Mouse (Mus musculus) embryonic facial prominence, embryonic 15.5 days (tissue): ENCODE data around the gene Hilpda. TPM values are rescaled to one million over a fixed set of nuclear protein-coding genes. Genes with fewer than 3 reads are reported as not detected.
A peak's percentile ranks its signal among the peaks of the same experiment; 100 is the strongest.

Experiments
- ATAC-seq: fragments of 200-750 bp; cut with Nextera tagmentation; 2 replicates; pipeline ENCODE4 v1.8.0; 2017; ENCODE audit warnings: low read depth, moderate TSS enrichment; ENCODE audit not compliant: insufficient number of reproducible peaks, low FRiP score, low TSS enrichment
- H3K27ac ChIP-seq: fragments of 300-500 bp; sonication (generic); replicated peaks from 2 replicates; pipeline ENCODE4 v1.5.1; 2015; ENCODE audit warnings: mild to moderate bottlenecking, inconsistent platforms
- H3K27me3 ChIP-seq: fragments of 300-500 bp; sonication (generic); 2 replicates; pipeline ENCODE4 v1.6.1; 2015; ENCODE audit warnings: inconsistent platforms
- H3K36me3 ChIP-seq: fragments of 300-500 bp; sonication (generic); 2 replicates; pipeline ENCODE4 v1.6.1; 2015; ENCODE audit warnings: mild to moderate bottlenecking, inconsistent platforms
- H3K4me1 ChIP-seq: fragments of 300-500 bp; sonication (generic); 2 replicates; pipeline ENCODE4 v1.6.1; 2015; ENCODE audit warnings: inconsistent platforms
- H3K4me2 ChIP-seq: fragments of 300-500 bp; sonication (generic); replicated peaks from 2 replicates; pipeline ENCODE4 v1.6.1; 2015; ENCODE audit warnings: mild to moderate bottlenecking, inconsistent platforms
- H3K4me3 ChIP-seq: fragments of 300-500 bp; sonication (generic); replicated peaks from 2 replicates; pipeline ENCODE4 v1.5.1; 2015; ENCODE audit warnings: mild to moderate bottlenecking, inconsistent platforms
- H3K9ac ChIP-seq: fragments of 300-500 bp; sonication (generic); 2 replicates; pipeline ENCODE4 v1.6.1; 2015; ENCODE audit warnings: inconsistent platforms
- H3K9me3 ChIP-seq: fragments of 300-500 bp; sonication (generic); replicated peaks from 2 replicates; pipeline ENCODE4 v1.6.1; 2016; ENCODE audit warnings: inconsistent platforms
- WGBS: fragments of 180-500 bp; shearing (Covaris S2); methylation state at CpG from one replicate; pipeline ENCODE4 v1.1.7; 2015; 5-methylcytosine and 5-hydroxymethylcytosine counted together
- polyA plus RNA-seq: library from polyadenylated mRNA; unstranded; fragments of >200 nt; fragmentation: Nextera tagmentation; extraction: Ambion mirVana; gene quantifications from 2 replicates; pipeline ENCODE4 v1.2.1, GENCODE M21; 2015

Hilpda gene
- 38.3 and 40.7 TPM in 2 replicates for polyA plus RNA-seq

- under 1% methylated on average over 46 of the region's 46 CpGs for WGBS
- no peaks in the 10 kb centered on the region for H3K9me3 ChIP-seq
- H3K4me2 ChIP-seq = peak within 1 kb of the TSS; percentile 63
- peak within 1 kb of the TSS; percentile 74 for H3K9ac ChIP-seq
- ATAC-seq = peak; percentile 96
- H3K27me3 ChIP-seq = no peaks in the 10 kb centered on the region
- H3K27ac ChIP-seq = peak within 1 kb of the TSS; percentile 81
- H3K36me3 ChIP-seq = peaks cover 12% of the 10 kb centered on the region; the same call in 1 of the 2 replicates
- H3K4me3 ChIP-seq = peak within 1 kb of the TSS; percentile 72
- H3K4me1 ChIP-seq = peaks cover 14% of the 10 kb centered on the region; the same call in 1 of the 2 replicates
These were observed at the start of gene Hilpda for GRCm38 (mm10) chr6:29272312-29273072. Gene Hilpda, plus strand, starts transcription at chr6:29272488.

GRCm38 (mm10) chr6:29229265-29229913, 42.9 kb upstream of the Hilpda start:
- H3K9ac ChIP-seq = no peak overlapping the region
- no peak; the same call in 1 of the 2 replicates for ATAC-seq
- H3K4me2 ChIP-seq = no peak overlapping the region
- H3K27ac ChIP-seq = no peak overlapping the region
- 84% methylated on average over 6 of the region's 6 CpGs for WGBS
- no peaks in the 10 kb centered on the region for H3K4me1 ChIP-seq
- no peaks in the 10 kb centered on the region for H3K27me3 ChIP-seq
- no peaks in the 10 kb centered on the region for H3K36me3 ChIP-seq
- H3K4me3 ChIP-seq = no peak overlapping the region
- H3K9me3 ChIP-seq = no peaks in the 10 kb centered on the region

- H3K36me3 ChIP-seq = no peaks in the 10 kb centered on the region
- no peak overlapping the region for H3K4me3 ChIP-seq
- ATAC-seq = no peak
- no peak overlapping the region for H3K27ac ChIP-seq
- no peaks in the 10 kb centered on the region for H3K27me3 ChIP-seq
- 69% methylated on average over 6 of the region's 6 CpGs for WGBS
- no peaks in the 10 kb centered on the region for H3K9me3 ChIP-seq
- H3K9ac ChIP-seq = no peak overlapping the region
- no peak overlapping the region for H3K4me2 ChIP-seq
- no peaks in the 10 kb centered on the region for H3K4me1 ChIP-seq
These were observed 41.9 kb upstream of the Hilpda start for GRCm38 (mm10) chr6:29230386-29230785.

- no peak overlapping the region for H3K9ac ChIP-seq
- H3K4me3 ChIP-seq = no peak overlapping the region
- H3K9me3 ChIP-seq = no peaks in the 10 kb centered on the region
- H3K27ac ChIP-seq = no peak overlapping the region
- no peaks in the 10 kb centered on the region for H3K4me1 ChIP-seq
- no peak for ATAC-seq
- no peaks in the 10 kb centered on the region for H3K27me3 ChIP-seq
- no peaks in the 10 kb centered on the region for H3K36me3 ChIP-seq
- no peak overlapping the region for H3K4me2 ChIP-seq
- 56% methylated on average over 3 of the region's 3 CpGs for WGBS
These were observed 40.5 kb upstream of the Hilpda start for GRCm38 (mm10) chr6:29231799-29232198.

- H3K36me3 ChIP-seq = no peaks in the 10 kb centered on the region
- no peak overlapping the region for H3K4me2 ChIP-seq
- H3K4me1 ChIP-seq = no peaks in the 10 kb centered on the region
- no peak for ATAC-seq
- H3K27ac ChIP-seq = no peak overlapping the region
- no peak overlapping the region for H3K4me3 ChIP-seq
- no peaks in the 10 kb centered on the region for H3K27me3 ChIP-seq
- H3K9me3 ChIP-seq = no peaks in the 10 kb centered on the region
- H3K9ac ChIP-seq = no peak overlapping the region
- WGBS = 65% methylated on average over 6 of the region's 6 CpGs
These were observed 40.0 kb upstream of the Hilpda start for GRCm38 (mm10) chr6:29232321-29232720.

GRCm38 (mm10) chr6:29233710-29234109, 38.6 kb upstream of the Hilpda start:
- WGBS = 61% methylated on average over 3 of the region's 3 CpGs
- no peak overlapping the region for H3K4me3 ChIP-seq
- no peak overlapping the region for H3K9ac ChIP-seq

GRCm38 (mm10) chr6:29234272-29234671, 38.0 kb upstream of the Hilpda start:
- Histone ChIP-seq H3K4me2 (no peak overlapping the region), H3K9me3 (no peaks in the 10 kb centered on the region), H3K36me3 (no peaks in the 10 kb centered on the region), H3K4me3 (no peak overlapping the region), H3K4me1 (no peaks in the 10 kb centered on the region), H3K9ac (no peak overlapping the region), H3K27me3 (no peaks in the 10 kb centered on the region), H3K27ac (no peak overlapping the region)
- no peak for ATAC-seq
- 43% methylated on average over 8 of the region's 8 CpGs for WGBS

More at GRCm38 (mm10) chr6:29233710-29234109, 38.6 kb upstream of the Hilpda start:
- H3K27ac ChIP-seq = no peak overlapping the region
- H3K27me3 ChIP-seq = no peaks in the 10 kb centered on the region
- H3K9me3 ChIP-seq = no peaks in the 10 kb centered on the region
- ATAC-seq = no peak
- H3K4me1 ChIP-seq = no peaks in the 10 kb centered on the region
- H3K36me3 ChIP-seq = no peaks in the 10 kb centered on the region
- H3K4me2 ChIP-seq = no peak overlapping the region

GRCm38 (mm10) chr6:29240806-29241205, 31.5 kb upstream of the Hilpda start:
- Histone ChIP-seq H3K9me3 (no peaks in the 10 kb centered on the region), H3K4me2 (no peak overlapping the region), H3K4me3 (no peak overlapping the region), H3K9ac (no peak overlapping the region), H3K4me1 (no peaks in the 10 kb centered on the region), H3K27me3 (0 out of 2 replicates have a peak, but pooled peaks cover 2% of the 10 kb centered on the region), H3K27ac (no peak overlapping the region), H3K36me3 (no peaks in the 10 kb centered on the region)
- WGBS = 37% methylated on average over 2 of the region's 2 CpGs
- no peak for ATAC-seq

- Histone ChIP-seq H3K4me1 (no peaks in the 10 kb centered on the region), H3K9me3 (no peaks in the 10 kb centered on the region), H3K27ac (no peak overlapping the region), H3K4me2 (no peak overlapping the region), H3K9ac (no peak overlapping the region), H3K4me3 (no peak overlapping the region), H3K36me3 (no peaks in the 10 kb centered on the region), H3K27me3 (0 out of 2 replicates have a peak, but pooled peaks cover 5% of the 10 kb centered on the region)
- no peak for ATAC-seq
- WGBS = 63% methylated on average over 2 of the region's 2 CpGs
These were observed 30.6 kb upstream of the Hilpda start for GRCm38 (mm10) chr6:29241697-29242096.

- Histone ChIP-seq H3K9ac (no peak overlapping the region), H3K27ac (no peak overlapping the region), H3K4me2 (no peak overlapping the region), H3K36me3 (no peaks in the 10 kb centered on the region), H3K27me3 (0 out of 2 replicates have a peak, but pooled peaks cover 10% of the 10 kb centered on the region), H3K4me3 (no peak overlapping the region), H3K9me3 (no peaks in the 10 kb centered on the region), H3K4me1 (no peaks in the 10 kb centered on the region)
- no peak for ATAC-seq
- 63% methylated on average over 1 of the region's 1 CpGs for WGBS
These were observed 30.0 kb upstream of the Hilpda start for GRCm38 (mm10) chr6:29242265-29242664.

- Histone ChIP-seq H3K27me3 (0 out of 2 replicates have a peak, but pooled peaks cover 11% of the 10 kb centered on the region), H3K4me1 (no peaks in the 10 kb centered on the region), H3K4me3 (no peak overlapping the region), H3K4me2 (no peak overlapping the region), H3K36me3 (no peaks in the 10 kb centered on the region), H3K9ac (no peak overlapping the region), H3K9me3 (no peaks in the 10 kb centered on the region), H3K27ac (no peak overlapping the region)
- no peak for ATAC-seq
- WGBS = 59% methylated on average over 14 of the region's 14 CpGs
These were observed 26.8 kb upstream of the Hilpda start for GRCm38 (mm10) chr6:29245272-29246120.
